ENCODE assay signal across 9 mouse cellular contexts in genomic region chr10:121474288-121474687, GRCm38 (mm10). TPM values are rescaled to one million over a fixed set of nuclear protein-coding genes. Genes with fewer than 3 reads are reported as not detected.
DNase-seq lines count a peak whose midpoint lies in the region; ATAC-seq and TF ChIP-seq lines count a peak whose summit lies in the region.
"Had no signal": no experiment of that assay in that cellular context is flagged by ENCODE, and none has a peak within 500 bp of the region (broad histone marks: within the 10 kb centered on the region; RNA-seq: fewer than 3 reads in every experiment).

No protein-coding gene starts in this region.

- H3K9ac ChIP-seq in liver, adult 2 months (ENCODE audit: low read depth, low read length): peak overlapping the region; percentile 79
- peak overlapping the region; percentile 77; the same call in 1 of the 2 replicates for H3K9ac ChIP-seq in embryonic facial prominence, embryonic 15.5 days
- peak overlapping the region; percentile 67 for H3K9ac ChIP-seq in intestine, postnatal 0 days (ENCODE audit: low read depth, low read length)
- H3K9ac ChIP-seq in neural tube, embryonic 13.5 days: peak overlapping the region; percentile 78

- H3K4me1 ChIP-seq in liver, adult 2 months (ENCODE audit: control insufficient read depth, insufficient read depth, low read length): peaks cover 33% of the 10 kb centered on the region
- H3K4me1 ChIP-seq in embryonic facial prominence, embryonic 15.5 days: peaks cover 52% of the 10 kb centered on the region
- peaks cover 11% of the 10 kb centered on the region; the same call in 1 of the 2 replicates for H3K4me1 ChIP-seq in intestine, postnatal 0 days (replicated peaks; ENCODE audit: control insufficient read depth, insufficient read depth, low read length)
- H3K4me1 ChIP-seq in neural tube, embryonic 13.5 days (replicated peaks): peaks cover 52% of the 10 kb centered on the region

- H3K27me3 ChIP-seq in liver, adult 2 months (ENCODE audit: control insufficient read depth, insufficient read depth, low read length): no peaks in the 10 kb centered on the region
- no peaks in the 10 kb centered on the region for H3K27me3 ChIP-seq in embryonic facial prominence, embryonic 15.5 days
- no peaks in the 10 kb centered on the region for H3K27me3 ChIP-seq in intestine, postnatal 0 days (replicated peaks; ENCODE audit: control insufficient read depth, insufficient read depth, low read length)
- peaks cover 15% of the 10 kb centered on the region for H3K27me3 ChIP-seq in neural tube, embryonic 13.5 days

- ATAC-seq in embryonic facial prominence, embryonic 15.5 days (ENCODE audit: insufficient number of reproducible peaks, low FRiP score, low TSS enrichment, low read depth): no peak
- ATAC-seq in intestine, postnatal 0 days: no peak
- no peak for ATAC-seq in neural tube, embryonic 13.5 days (ENCODE audit: low read depth)

- H3K4me2 ChIP-seq in embryonic facial prominence, embryonic 15.5 days (replicated peaks): peak overlapping the region; percentile 71
- peak overlapping the region; percentile 69 for H3K4me2 ChIP-seq in intestine, postnatal 0 days (replicated peaks; ENCODE audit: low read depth)
- H3K4me2 ChIP-seq in neural tube, embryonic 13.5 days: peak overlapping the region; percentile 93

- H3K79me2 ChIP-seq in liver, adult 2 months (ENCODE audit: control insufficient read depth, insufficient read depth, low read length): peaks cover 36% of the 10 kb centered on the region; the same call in 1 of the 2 replicates

- no peaks in the 10 kb centered on the region for H3K9me3 ChIP-seq in embryonic facial prominence, embryonic 15.5 days (replicated peaks)
- H3K9me3 ChIP-seq in intestine, postnatal 0 days (ENCODE audit: control insufficient read depth): no peaks in the 10 kb centered on the region
- no peaks in the 10 kb centered on the region for H3K9me3 ChIP-seq in neural tube, embryonic 13.5 days

- TF ChIP-seq CTCF in liver, adult 2 months (IDR thresholded peaks at IDR 0.05; ENCODE audit: low read depth, low read length): no peak
- TF ChIP-seq CTCF in intestine, postnatal 0 days (IDR thresholded peaks at IDR 0.05; ENCODE audit: low read depth): no peak

- WGBS in liver, adult 2 months: 3% methylated on average over 4 of the region's 4 CpGs
- WGBS in embryonic facial prominence, embryonic 15.5 days: 15% methylated on average over 4 of the region's 4 CpGs
- WGBS in intestine, postnatal 0 days: 16% methylated on average over 4 of the region's 4 CpGs
- WGBS in neural tube, embryonic 13.5 days: 36% methylated on average over 4 of the region's 4 CpGs

- peak overlapping the region; percentile 87 for H3K27ac ChIP-seq in liver, adult 2 months (replicated peaks; ENCODE audit: insufficient read depth, low read depth, low read length)
- peak overlapping the region; percentile 85; the same call in 1 of the 2 replicates for H3K27ac ChIP-seq in embryonic facial prominence, embryonic 15.5 days (replicated peaks)
- peak overlapping the region; percentile 77 for H3K27ac ChIP-seq in intestine, postnatal 0 days (ENCODE audit: low read depth, low read length)
- no peak overlapping the region for H3K27ac ChIP-seq in neural tube, embryonic 13.5 days (replicated peaks)

- no peak for TF ChIP-seq POLR2A in liver, adult 2 months (IDR thresholded peaks at IDR 0.05; ENCODE audit: extremely low read depth, insufficient read depth, low read length)

- H3K4me3 ChIP-seq in liver, adult 2 months (ENCODE audit: insufficient read depth, low read depth, low read length): peak overlapping the region; percentile 91
- H3K4me3 ChIP-seq in embryonic facial prominence, embryonic 15.5 days (replicated peaks): peak overlapping the region; percentile 81
- peak overlapping the region; percentile 69 for H3K4me3 ChIP-seq in intestine, postnatal 0 days (ENCODE audit: low read depth, low read length)
- H3K4me3 ChIP-seq in neural tube, embryonic 13.5 days: peak overlapping the region; percentile 65

- H3K36me3 ChIP-seq in liver, adult 2 months (ENCODE audit: control insufficient read depth, insufficient read depth, low read length): no peaks in the 10 kb centered on the region
- no peaks in the 10 kb centered on the region for H3K36me3 ChIP-seq in embryonic facial prominence, embryonic 15.5 days
- no peaks in the 10 kb centered on the region for H3K36me3 ChIP-seq in intestine, postnatal 0 days (ENCODE audit: control insufficient read depth, insufficient read depth)
- no peaks in the 10 kb centered on the region for H3K36me3 ChIP-seq in neural tube, embryonic 13.5 days

- no peak for DNase-seq in liver, adult 2 months (ENCODE audit: extremely low read depth, low read depth, low spot score)
- DNase-seq in liver: no peak
- no peak for DNase-seq in adrenal gland, adult 18-20 months (ENCODE audit: low spot score in 2 of 2)
- DNase-seq in Muller cell, postnatal 12 days (ENCODE audit: inconsistent ontology term): no peak
- DNase-seq in c-Kit-positive CD71-positive TER-119-positive erythroid progenitor cells, embryonic 14.5 days (ENCODE audit: low spot score): no peak
- DNase-seq: gastrocnemius, postnatal 10 days had no signal

RNA-seq across cellular contexts. Expression of gene Rassf3, which starts 1.9 kb away (rescaled TPM):
- total RNA-seq in liver, adult 2 months (2014; rRNA removed): 13.4 and 18.7 TPM in 2 replicates
- 20.0 and 22.2 TPM in 2 replicates for polyA plus RNA-seq in liver, adult 2 months (2012; rRNA removed)
- polyA plus RNA-seq in embryonic facial prominence, embryonic 15.5 days (2015; fragmentation: Nextera tagmentation; extraction: Ambion mirVana): 20.3 and 21.0 TPM in 2 replicates
- 16.7 and 18.1 TPM in 2 replicates for polyA plus RNA-seq in intestine, postnatal 0 days (2015; fragmentation: Nextera tagmentation; extraction: Ambion mirVana)
- 6.2 and 8.0 TPM in 2 replicates for polyA plus RNA-seq in neural tube, embryonic 13.5 days (2015; fragmentation: Nextera tagmentation; extraction: Ambion mirVana)
- 10 to 100 TPM; 39.2 to 44.8 TPM for total RNA-seq in adrenal gland, adult 18-20 months (2021)
